Mouse (Mus musculus) forebrain, postnatal 0 days (tissue): Measurements from ENCODE around the gene Cd302. TPM values are rescaled to one million over a fixed set of nuclear protein-coding genes. Genes with fewer than 3 reads are reported as not detected.
A peak's percentile ranks its signal among the peaks of the same experiment; 100 is the strongest.

Source experiments
- ATAC-seq: fragments of 200-750 bp; cut with Nextera tagmentation; 2 replicates; pipeline ENCODE4 v1.8.0; 2017; ENCODE audit warnings: mild to moderate bottlenecking, moderate library complexity
- DNase-seq: peaks from one replicate; pipeline ENCODE4 v3.0.0-alpha.2; 2015
- H3K27ac ChIP-seq: fragments of 300-500 bp; sonication (generic); 2 replicates; pipeline ENCODE4 v1.5.1; 2014; ENCODE audit warnings: low read depth, mild to moderate bottlenecking, antibody characterized with exemption, low read length, moderate library complexity, mixed read lengths
- H3K27me3 ChIP-seq: fragments of 300-500 bp; sonication (generic); 2 replicates; pipeline ENCODE4 v1.6.1; 2014; ENCODE audit warnings: mild to moderate bottlenecking, low read length, mixed read lengths; ENCODE audit not compliant: insufficient read depth
- H3K36me3 ChIP-seq: fragments of 300-500 bp; sonication (generic); 2 replicates; pipeline ENCODE4 v1.6.1; 2014; ENCODE audit warnings: mild to moderate bottlenecking, moderate library complexity; ENCODE audit not compliant: insufficient read depth
- H3K4me1 ChIP-seq: fragments of 300-500 bp; sonication (generic); 2 replicates; pipeline ENCODE4 v1.6.1; 2014; ENCODE audit warnings: antibody characterized with exemption; ENCODE audit not compliant: insufficient read depth
- H3K4me2 ChIP-seq: fragments of 300-500 bp; sonication (generic); 2 replicates; pipeline ENCODE4 v1.6.1; 2014; ENCODE audit warnings: low read depth, mild to moderate bottlenecking, moderate library complexity
- H3K4me3 ChIP-seq: fragments of 300-500 bp; sonication (generic); 2 replicates; pipeline ENCODE4 v1.5.1; 2014; ENCODE audit warnings: low read depth, low read length, mixed read lengths
- H3K9ac ChIP-seq: fragments of 300-500 bp; sonication (generic); 2 replicates; pipeline ENCODE4 v1.6.1; 2014; ENCODE audit warnings: mild to moderate bottlenecking
- H3K9me3 ChIP-seq: fragments of 300-500 bp; sonication (generic); 2 replicates; pipeline ENCODE4 v1.6.1; 2016; ENCODE audit warnings: low read length
- CTCF ChIP-seq: sonication (generic); IDR thresholded peaks from 2 replicates; pipeline ENCODE4 v1.5.1; 2016; ENCODE audit warnings: antibody characterized with exemption, control low read depth, low read depth
- WGBS: fragments of 180-500 bp; shearing (Covaris S2); extraction: QIAGEN DNeasy Blood & Tissue Kit; methylation state at CpG from one replicate; pipeline ENCODE4 v1.1.7; 2014; 5-methylcytosine and 5-hydroxymethylcytosine counted together
- polyA plus RNA-seq: library from polyadenylated mRNA; unstranded; fragments of >200 nt; fragmentation: Nextera tagmentation; extraction: Ambion mirVana; gene quantifications from 2 replicates; pipeline ENCODE4 v1.2.1, GENCODE M21; 2015
- total RNA-seq: library from RNA; depleted of rRNA; stranded (reverse); fragments of >200 nt; gene quantifications from 2 replicates; pipeline ENCODE4 v1.2.3, GENCODE M21; 2014; rRNA removed

Gene Cd302
- total and polyA plus RNA-seq, 2 experiments from 2014 or later, result 5.8 to 19.3 TPM

GRCm38 (mm10) chr2:60209703-60210651, 74.3 kb downstream of the Cd302 start, which contains the start of the genes Baz2b and March7:
Gene Baz2b, minus strand, starts transcription at chr2:60209839.
Gene March7, plus strand, starts transcription at chr2:60209887.
- peak; percentile 96 for ATAC-seq
- peak within 1 kb of the TSS; percentile 68 for H3K4me2 ChIP-seq

GRCm38 (mm10) chr2:60209122-60209611, 75.1 kb downstream of the Cd302 start:
- Histone ChIP-seq H3K4me2 (peak overlapping the region; percentile 68), H3K27ac (peak overlapping the region; percentile 93), H3K9me3 (no peaks in the 10 kb centered on the region)

More at GRCm38 (mm10) chr2:60209703-60210651, 74.3 kb downstream of the Cd302 start, which contains the start of the genes Baz2b and March7:
- Histone ChIP-seq H3K27ac (peak within 1 kb of the TSS; percentile 93), H3K9ac (peak within 1 kb of the TSS; percentile 92), H3K9me3 (no peaks in the 10 kb centered on the region), H3K4me3 (peak within 1 kb of the TSS; percentile 97), H3K36me3 (0 out of 2 replicates have a peak, but pooled peaks cover 6% of the 10 kb centered on the region), H3K27me3 (no peaks in the 10 kb centered on the region), H3K4me1 (peaks cover 18% of the 10 kb centered on the region)
- TF ChIP-seq CTCF, result peak; percentile 42
- peak; percentile 95 for DNase-seq
- 2% methylated on average over 86 of the region's 109 CpGs for WGBS

GRCm38 (mm10) chr2:60205795-60206194, 78.5 kb downstream of the Cd302 start:
- Histone ChIP-seq H3K4me3 (no peak overlapping the region), H3K27me3 (no peaks in the 10 kb centered on the region), H3K27ac (no peak overlapping the region), H3K9me3 (no peaks in the 10 kb centered on the region), H3K4me2 (no peak overlapping the region), H3K9ac (no peak overlapping the region), H3K4me1 (0 out of 2 replicates have a peak, but pooled peaks cover under 1% of the 10 kb centered on the region), H3K36me3 (0 out of 2 replicates have a peak, but pooled peaks cover 8% of the 10 kb centered on the region)
- DNase-seq, result no peak
- WGBS, result 82% methylated on average over 6 of the region's 6 CpGs
- no peak for TF ChIP-seq CTCF
- ATAC-seq, result no peak

More at GRCm38 (mm10) chr2:60209122-60209611, 75.1 kb downstream of the Cd302 start:
- Histone ChIP-seq H3K4me1 (peaks cover 18% of the 10 kb centered on the region), H3K9ac (peak overlapping the region; percentile 92), H3K4me3 (peak overlapping the region; percentile 97), H3K27me3 (no peaks in the 10 kb centered on the region), H3K36me3 (0 out of 2 replicates have a peak, but pooled peaks cover 8% of the 10 kb centered on the region)
- WGBS, result 3% methylated on average over 26 of the region's 35 CpGs
- ATAC-seq, result no peak; the same call in none of the 2 replicates
- peak; percentile 72 for DNase-seq
- no peak for TF ChIP-seq CTCF

GRCm38 (mm10) chr2:60204162-60204561, 80.1 kb downstream of the Cd302 start:
- Histone ChIP-seq H3K4me2 (no peak overlapping the region), H3K4me3 (no peak overlapping the region), H3K27me3 (no peaks in the 10 kb centered on the region), H3K9ac (no peak overlapping the region), H3K36me3 (0 out of 2 replicates have a peak, but pooled peaks cover 8% of the 10 kb centered on the region), H3K4me1 (no peaks in the 10 kb centered on the region), H3K9me3 (no peaks in the 10 kb centered on the region), H3K27ac (no peak overlapping the region)
- ATAC-seq, result no peak
- TF ChIP-seq CTCF, result no peak
- DNase-seq, result no peak
- WGBS, result 89% methylated on average over 6 of the region's 6 CpGs

- DNase-seq, result no peak
- Histone ChIP-seq H3K36me3 (0 out of 2 replicates have a peak, but pooled peaks cover 8% of the 10 kb centered on the region), H3K4me3 (no peak overlapping the region), H3K4me2 (no peak overlapping the region), H3K27me3 (no peaks in the 10 kb centered on the region), H3K9me3 (no peaks in the 10 kb centered on the region), H3K27ac (no peak overlapping the region), H3K9ac (no peak overlapping the region), H3K4me1 (no peaks in the 10 kb centered on the region)
- ATAC-seq, result no peak
- 95% methylated on average over 4 of the region's 4 CpGs for WGBS
- TF ChIP-seq CTCF, result no peak
These were observed 80.6 kb downstream of the Cd302 start for GRCm38 (mm10) chr2:60203733-60204132.

GRCm38 (mm10) chr2:60202900-60203530, 81.3 kb downstream of the Cd302 start:
- TF ChIP-seq CTCF, result no peak
- no peaks in the 10 kb centered on the region for H3K27me3 ChIP-seq
- no peak for DNase-seq
- no peaks in the 10 kb centered on the region for H3K9me3 ChIP-seq
- H3K4me3 ChIP-seq, result no peak overlapping the region
- 89% methylated on average over 8 of the region's 8 CpGs for WGBS
- ATAC-seq, result no peak
- H3K9ac ChIP-seq, result no peak overlapping the region
- H3K4me2 ChIP-seq, result no peak overlapping the region
- H3K27ac ChIP-seq, result no peak overlapping the region
- no peaks in the 10 kb centered on the region for H3K4me1 ChIP-seq
- 0 out of 2 replicates have a peak, but pooled peaks cover 8% of the 10 kb centered on the region for H3K36me3 ChIP-seq

Other genes with a start within 250 kb of the Cd302 start
- 52.2 and 71.7 TPM in 2 replicates for gene Baz2b, start 74.6 kb downstream of the Cd302 start, total RNA-seq
- 22.2 and 40.6 TPM in 2 replicates for gene Baz2b, start 74.6 kb downstream of the Cd302 start, polyA plus RNA-seq
- 126 and 143 TPM in 2 replicates for gene March7, start 74.6 kb downstream of the Cd302 start, total RNA-seq
- gene March7, start 74.6 kb downstream of the Cd302 start, polyA plus RNA-seq, result 71.7 and 87.5 TPM in 2 replicates
- gene Ly75, start 98.8 kb upstream of the Cd302 start, total RNA-seq, result 3.9 and 4.8 TPM in 2 replicates
- 1.2 and 1.7 TPM in 2 replicates for gene Ly75, start 98.8 kb upstream of the Cd302 start, polyA plus RNA-seq